Mouse (Mus musculus) heart, embryonic 16.5 days (tissue): ENCODE data around the gene Troap. TPM values are rescaled to one million over a fixed set of nuclear protein-coding genes. Genes with fewer than 3 reads are reported as not detected.

Experiments
- ATAC-seq: fragments of 200-750 bp; cut with Nextera tagmentation; replicated peaks from 2 replicates; pipeline ENCODE4 v1.8.0; 2017; ENCODE audit warnings: moderate number of reproducible peaks; ENCODE audit not compliant: insufficient read depth, low FRiP score; ENCODE audit errors: extremely low read depth
- H3K27ac ChIP-seq: fragments of 300-500 bp; sonication (generic); 2 replicates; pipeline ENCODE4 v1.5.1; 2014; ENCODE audit warnings: mild to moderate bottlenecking, low read length, control low read depth, moderate library complexity
- H3K27me3 ChIP-seq: fragments of 300-500 bp; sonication (generic); 2 replicates; pipeline ENCODE4 v1.6.1; 2014; ENCODE audit warnings: low read length, mixed read lengths; ENCODE audit not compliant: control insufficient read depth, insufficient read depth
- H3K36me3 ChIP-seq: fragments of 300-500 bp; sonication (generic); 2 replicates; pipeline ENCODE4 v1.6.1; 2014; ENCODE audit not compliant: control insufficient read depth, insufficient read depth
- H3K4me1 ChIP-seq: fragments of 300-500 bp; sonication (generic); 2 replicates; pipeline ENCODE4 v1.6.1; 2014; ENCODE audit warnings: low read length, mixed read lengths; ENCODE audit not compliant: control insufficient read depth, insufficient read depth
- H3K4me2 ChIP-seq: fragments of 300-500 bp; sonication (generic); 2 replicates; pipeline ENCODE4 v1.6.1; 2014; ENCODE audit warnings: low read depth, mild to moderate bottlenecking, control low read depth, low read length
- H3K4me3 ChIP-seq: fragments of 300-500 bp; sonication (generic); 2 replicates; pipeline ENCODE4 v1.5.1; 2014; ENCODE audit warnings: mild to moderate bottlenecking, control low read depth, low read length
- H3K9ac ChIP-seq: fragments of 300-500 bp; sonication (generic); 2 replicates; pipeline ENCODE4 v1.6.1; 2014; ENCODE audit warnings: low read length, control low read depth
- H3K9me3 ChIP-seq: fragments of 300-500 bp; sonication (generic); replicated peaks from 2 replicates; pipeline ENCODE4 v1.6.1; 2016; ENCODE audit warnings: low read length; ENCODE audit not compliant: control insufficient read depth
- WGBS: fragments of 180-500 bp; shearing (Covaris S2); extraction: QIAGEN DNeasy Blood & Tissue Kit; methylation state at CpG from one replicate; pipeline ENCODE4 v1.1.7; 2014; 5-methylcytosine and 5-hydroxymethylcytosine counted together
- polyA plus RNA-seq: library from polyadenylated mRNA; unstranded; fragments of >200 nt; fragmentation: Nextera tagmentation; extraction: Ambion mirVana; gene quantifications from 2 replicates; pipeline ENCODE4 v1.2.1, GENCODE M21; 2015

Gene Troap
- polyA plus RNA-seq, 1 experiment from 2014 or later, result 29.4 TPM

DNA sequence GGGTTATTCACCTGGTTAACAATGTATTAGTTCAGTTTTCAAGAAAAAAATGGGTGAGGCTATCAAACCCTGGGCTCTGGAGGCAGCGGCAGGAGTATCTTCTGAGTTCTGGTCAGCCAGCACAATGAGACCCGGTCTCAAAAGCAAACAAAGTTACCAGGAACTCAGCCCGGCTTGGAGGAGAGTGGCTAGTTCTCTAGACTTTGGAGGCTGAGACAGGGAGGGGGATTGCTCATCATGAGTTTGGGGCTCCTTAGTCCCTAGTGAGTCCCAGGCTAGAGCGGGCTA is 43.0 kb upstream of the Troap start:
- H3K9me3 ChIP-seq, result no peaks in the 10 kb centered on the region
- H3K4me1 ChIP-seq, result peaks cover 49% of the 10 kb centered on the region
- no peak for ATAC-seq
- no peaks in the 10 kb centered on the region for H3K27me3 ChIP-seq
- H3K27ac ChIP-seq, result no peak overlapping the region
- 63% methylated on average over 4 of the region's 4 CpGs for WGBS
- H3K4me3 ChIP-seq, result peak overlapping the region; percentile 86
- H3K9ac ChIP-seq, result peak overlapping the region; percentile 88
- peak overlapping the region; percentile 70 for H3K4me2 ChIP-seq
- peaks cover 8% of the 10 kb centered on the region for H3K36me3 ChIP-seq

- Histone ChIP-seq H3K4me2 (peak overlapping the region; percentile 70), H3K4me1 (peaks cover 55% of the 10 kb centered on the region), H3K4me3 (peak overlapping the region; percentile 86), H3K27ac (peak overlapping the region; percentile 7; the same call in 1 of the 2 replicates), H3K36me3 (peaks cover 8% of the 10 kb centered on the region), H3K27me3 (no peaks in the 10 kb centered on the region), H3K9me3 (no peaks in the 10 kb centered on the region), H3K9ac (peak overlapping the region; percentile 51)
- no peak for ATAC-seq
- WGBS, result 58% methylated on average over 9 of the region's 9 CpGs
Observed at GRCm38 (mm10) chr15:99032041-99032725, 42.2 kb upstream of the Troap start.

GRCm38 (mm10) chr15:99032726-99033250 is 41.6 kb upstream of the Troap start:
- no peak for ATAC-seq
- Histone ChIP-seq H3K4me3 (peak overlapping the region; percentile 86), H3K36me3 (peaks cover 8% of the 10 kb centered on the region), H3K4me1 (peaks cover 55% of the 10 kb centered on the region), H3K27me3 (no peaks in the 10 kb centered on the region), H3K9me3 (no peaks in the 10 kb centered on the region), H3K4me2 (peak overlapping the region; percentile 70), H3K27ac (peak overlapping the region; percentile 3), H3K9ac (peak overlapping the region; percentile 51)
- WGBS, result 40% methylated on average over 7 of the region's 7 CpGs

DNA sequence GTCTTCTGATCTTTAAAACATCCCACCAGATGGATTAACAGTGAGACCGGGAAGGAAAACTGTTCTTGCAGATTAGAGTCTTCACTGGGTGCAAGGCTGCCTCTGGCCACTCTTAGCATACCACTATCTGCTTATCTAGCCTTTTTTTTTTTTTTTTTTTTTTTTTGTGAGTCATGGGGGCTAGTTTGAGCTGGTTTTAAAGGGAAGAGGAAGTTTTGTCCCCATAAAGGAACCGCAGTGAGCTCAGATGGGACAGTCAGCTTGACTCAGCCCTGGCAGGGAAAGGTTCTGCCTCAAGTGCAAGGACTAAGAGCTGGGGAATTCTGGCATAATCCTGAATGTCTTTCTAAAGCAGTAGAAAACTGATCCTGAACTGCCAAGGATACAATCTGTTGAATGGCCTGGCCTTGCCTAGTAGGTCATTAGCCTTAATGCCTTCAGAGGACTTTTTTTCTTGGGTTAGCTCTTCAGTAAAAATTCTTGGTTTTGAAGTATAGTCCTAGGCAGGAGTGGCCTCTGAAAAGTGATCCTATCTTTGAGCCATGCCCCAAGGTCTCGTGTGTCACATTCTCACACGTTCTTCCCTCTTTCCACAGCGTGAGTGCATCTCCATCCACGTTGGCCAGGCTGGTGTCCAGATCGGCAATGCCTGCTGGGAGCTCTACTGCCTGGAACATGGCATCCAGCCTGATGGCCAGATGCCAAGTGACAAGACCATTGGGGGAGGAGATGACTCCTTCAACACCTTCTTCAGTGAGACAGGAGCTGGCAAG is 40.7 kb upstream of the Troap start:
- peak overlapping the region; percentile 70; the same call in 1 of the 2 replicates for H3K4me2 ChIP-seq
- H3K4me3 ChIP-seq, result no peak overlapping the region; the same call in 1 of the 2 replicates
- 35% methylated on average over 7 of the region's 7 CpGs for WGBS
- peak overlapping the region; percentile 15; the same call in 1 of the 2 replicates for H3K27ac ChIP-seq
- no peak overlapping the region for H3K9ac ChIP-seq
- H3K4me1 ChIP-seq, result peaks cover 55% of the 10 kb centered on the region
- H3K9me3 ChIP-seq, result no peaks in the 10 kb centered on the region
- H3K36me3 ChIP-seq, result peaks cover 11% of the 10 kb centered on the region
- ATAC-seq, result no peak
- no peaks in the 10 kb centered on the region for H3K27me3 ChIP-seq

GRCm38 (mm10) chr15:99035431-99035830 is 38.9 kb upstream of the Troap start:
- no peak overlapping the region for H3K4me2 ChIP-seq
- H3K27ac ChIP-seq, result no peak overlapping the region
- no peak for ATAC-seq
- 73% methylated on average over 4 of the region's 4 CpGs for WGBS
- H3K4me1 ChIP-seq, result peaks cover 47% of the 10 kb centered on the region
- H3K27me3 ChIP-seq, result no peaks in the 10 kb centered on the region
- H3K9me3 ChIP-seq, result no peaks in the 10 kb centered on the region
- no peak overlapping the region for H3K9ac ChIP-seq
- H3K36me3 ChIP-seq, result peaks cover 11% of the 10 kb centered on the region
- H3K4me3 ChIP-seq, result no peak overlapping the region

DNA sequence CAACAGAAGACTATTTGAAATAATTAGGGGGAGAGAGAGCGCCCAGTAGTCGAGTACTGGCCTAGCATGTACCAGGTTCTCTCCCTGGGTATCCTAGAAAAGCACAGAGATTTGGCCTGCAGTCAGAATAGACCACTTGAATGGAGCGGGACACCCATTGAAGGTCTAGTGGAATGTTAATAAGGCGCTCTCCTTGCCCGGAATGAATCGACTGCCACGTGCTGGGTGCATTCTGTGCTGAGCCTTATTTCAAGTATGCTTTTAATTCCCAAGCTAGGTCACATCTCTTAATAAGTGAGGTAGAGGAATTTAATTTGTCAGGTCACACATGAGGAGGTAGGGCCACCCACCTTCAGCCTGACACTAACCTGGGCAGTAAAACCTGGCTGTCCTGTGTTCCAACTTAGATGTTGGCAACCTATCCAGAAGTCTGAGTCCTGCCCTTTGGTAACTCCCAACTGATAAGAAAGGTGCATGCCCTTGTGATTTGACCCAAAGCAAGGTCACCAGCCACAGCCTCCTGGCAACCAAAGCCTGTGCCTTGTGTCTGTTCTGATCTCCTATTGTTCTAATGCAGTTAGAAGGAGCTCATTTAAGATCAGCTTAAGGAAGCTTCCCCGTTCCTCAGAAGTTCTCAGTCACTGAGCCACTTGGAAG is 38.0 kb upstream of the Troap start:
- Histone ChIP-seq H3K4me2 (peak overlapping the region; percentile 18; the same call in 1 of the 2 replicates), H3K9me3 (no peaks in the 10 kb centered on the region), H3K9ac (no peak overlapping the region), H3K36me3 (peaks cover 11% of the 10 kb centered on the region), H3K4me3 (no peak overlapping the region), H3K4me1 (peaks cover 42% of the 10 kb centered on the region), H3K27ac (peak overlapping the region; percentile 79), H3K27me3 (no peaks in the 10 kb centered on the region)
- peak; percentile 74 for ATAC-seq
- WGBS, result 52% methylated on average over 8 of the region's 8 CpGs

- Histone ChIP-seq H3K4me1 (peaks cover 30% of the 10 kb centered on the region), H3K4me2 (no peak overlapping the region), H3K36me3 (peaks cover 11% of the 10 kb centered on the region), H3K27me3 (no peaks in the 10 kb centered on the region), H3K9me3 (no peaks in the 10 kb centered on the region), H3K9ac (no peak overlapping the region), H3K27ac (no peak overlapping the region), H3K4me3 (no peak overlapping the region)
- no peak for ATAC-seq
- WGBS, result 92% methylated on average over 1 of the region's 1 CpGs
Observed at GRCm38 (mm10) chr15:99038025-99038424, 36.4 kb upstream of the Troap start.

DNA sequence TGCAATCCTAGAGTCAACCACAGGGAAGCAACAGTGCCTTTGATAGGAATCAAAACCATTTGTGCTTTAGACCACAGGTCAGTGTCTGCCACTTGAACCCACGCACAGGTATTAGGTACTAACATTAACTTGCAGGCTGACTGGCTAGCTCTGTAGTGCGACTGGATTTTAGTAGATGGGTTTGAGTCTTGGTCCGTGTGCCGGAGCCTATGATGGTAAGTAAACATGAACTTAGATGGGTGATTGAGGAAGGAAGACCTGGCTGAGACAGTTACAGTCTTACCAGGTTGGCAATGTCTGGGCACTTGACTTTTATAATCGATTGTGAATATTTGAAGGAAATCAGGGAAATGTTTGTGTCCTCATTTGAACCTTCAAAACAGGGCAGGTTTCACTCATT is 35.6 kb upstream of the Troap start:
- Histone ChIP-seq H3K4me3 (no peak overlapping the region), H3K36me3 (peaks cover 11% of the 10 kb centered on the region), H3K27me3 (no peaks in the 10 kb centered on the region), H3K4me1 (peaks cover 22% of the 10 kb centered on the region), H3K27ac (no peak overlapping the region), H3K9ac (no peak overlapping the region), H3K4me2 (no peak overlapping the region), H3K9me3 (no peaks in the 10 kb centered on the region)
- no peak for ATAC-seq
- WGBS, result 90% methylated on average over 5 of the region's 5 CpGs

DNA sequence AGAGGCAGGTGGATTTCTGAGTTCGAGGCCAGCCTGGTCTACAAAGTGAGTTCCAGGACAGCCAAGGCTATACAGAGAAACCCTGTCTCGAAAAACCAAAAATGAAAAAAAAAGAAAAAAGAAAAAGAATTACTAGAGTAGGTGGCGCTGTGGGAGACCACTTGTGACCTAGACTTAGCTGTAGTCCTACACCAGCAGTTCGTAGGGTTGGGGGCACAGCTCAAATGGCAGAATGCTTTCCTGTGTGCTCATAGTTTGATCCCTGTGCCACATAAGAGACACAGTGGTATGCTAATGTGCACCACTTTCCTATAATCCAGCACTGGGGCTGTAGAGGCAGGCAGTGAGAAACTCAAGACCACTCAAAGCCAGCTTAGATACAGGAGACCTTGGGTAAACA is 35.1 kb upstream of the Troap start:
- ATAC-seq, result no peak
- H3K27ac ChIP-seq, result no peak overlapping the region
- no peaks in the 10 kb centered on the region for H3K9me3 ChIP-seq
- peaks cover 20% of the 10 kb centered on the region for H3K4me1 ChIP-seq
- H3K9ac ChIP-seq, result no peak overlapping the region
- 73% methylated on average over 4 of the region's 4 CpGs for WGBS
- H3K36me3 ChIP-seq, result peaks cover 11% of the 10 kb centered on the region
- H3K4me2 ChIP-seq, result no peak overlapping the region
- no peak overlapping the region for H3K4me3 ChIP-seq
- no peaks in the 10 kb centered on the region for H3K27me3 ChIP-seq
